Mouse (Mus musculus): ENCODE measurements around the gene Nolc1. TPM values are rescaled to one million over a fixed set of nuclear protein-coding genes. Genes with fewer than 3 reads are reported as not detected.

The Nolc1 gene
- 22.5 and 26.0 TPM in 2 replicates for polyA plus RNA-seq (2015; fragmentation: Nextera tagmentation; extraction: Ambion mirVana)

- Histone ChIP-seq H3K27me3 (replicated peaks; ENCODE audit: insufficient read depth, low read length) (no peaks in the 10 kb centered on the region), H3K4me1 (ENCODE audit: insufficient read depth, low read depth, low read length) (no peaks in the 10 kb centered on the region; the same call in 1 of the 2 replicates), H3K27ac (ENCODE audit: low read length) (peak within 1 kb of the TSS; percentile 71), H3K4me2 (replicated peaks; ENCODE audit: low read depth, low read length) (peak within 1 kb of the TSS; percentile 75), H3K9ac (replicated peaks; ENCODE audit: low read depth) (peak within 1 kb of the TSS; percentile 71), H3K9me3 (ENCODE audit: low read length) (no peaks in the 10 kb centered on the region), H3K36me3 (ENCODE audit: insufficient read depth, low read length) (peaks cover 14% of the 10 kb centered on the region), H3K4me3 (ENCODE audit: low read depth, low read length) (peak within 1 kb of the TSS; percentile 75)
- DNase-seq (ENCODE audit: low spot score): peak; percentile 99
- under 1% methylated on average over 66 of the region's 66 CpGs for WGBS
- peak; percentile 23 for TF ChIP-seq EP300 (IDR thresholded peaks at IDR 0.05)
- TF ChIP-seq CTCF (IDR thresholded peaks at IDR 0.05): peak; percentile 41
- peak; percentile 98 for ATAC-seq
Observed at GRCm38 (mm10) chr19:46075616-46076607, at the start of gene Nolc1. Gene Nolc1 (plus strand): TSS chr19:46075863.

DNA sequence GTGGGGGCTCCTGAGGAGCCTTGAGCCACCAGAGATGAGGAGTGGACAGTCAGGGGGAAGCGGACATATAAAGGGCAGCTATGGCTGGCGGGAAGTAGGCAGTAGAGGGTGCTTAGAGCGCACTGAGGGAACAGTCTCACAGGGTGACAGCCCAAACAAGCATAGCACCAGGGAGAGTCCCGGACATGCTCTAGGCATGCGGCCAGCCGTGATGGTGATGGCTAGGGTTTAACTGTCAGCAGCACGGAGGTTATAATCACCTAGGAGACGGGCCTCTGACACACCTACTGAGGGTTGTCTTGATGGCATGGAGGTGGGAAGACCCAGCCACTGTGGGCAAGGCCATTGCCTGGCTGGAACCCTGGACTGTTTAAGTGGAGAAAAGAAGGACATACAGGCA, 49.1 kb upstream of the Nolc1 start:
- Histone ChIP-seq H3K27me3 (replicated peaks; ENCODE audit: insufficient read depth, low read length) (no peaks in the 10 kb centered on the region), H3K36me3 (ENCODE audit: insufficient read depth, low read length) (no peaks in the 10 kb centered on the region), H3K4me3 (ENCODE audit: low read depth, low read length) (no peak overlapping the region), H3K9me3 (ENCODE audit: low read length) (no peaks in the 10 kb centered on the region), H3K4me2 (replicated peaks; ENCODE audit: low read depth, low read length) (no peak overlapping the region), H3K27ac (ENCODE audit: low read length) (peak overlapping the region; percentile 20; the same call in 1 of the 2 replicates), H3K4me1 (ENCODE audit: insufficient read depth, low read depth, low read length) (no peaks in the 10 kb centered on the region), H3K9ac (replicated peaks; ENCODE audit: low read depth) (no peak overlapping the region)
- DNase-seq (ENCODE audit: low spot score): no peak
- WGBS: 35% methylated on average over 8 of the region's 8 CpGs
- peak; percentile 21; the same call in 1 of the 2 replicates for ATAC-seq
- no peak for TF ChIP-seq EP300 (IDR thresholded peaks at IDR 0.05)
- TF ChIP-seq CTCF (IDR thresholded peaks at IDR 0.05): no peak

GRCm38 (mm10) chr19:46028747-46029320, 46.8 kb upstream of the Nolc1 start:
- no peak for ATAC-seq
- H3K27me3 ChIP-seq (replicated peaks; ENCODE audit: insufficient read depth, low read length): no peaks in the 10 kb centered on the region
- no peak overlapping the region for H3K27ac ChIP-seq (ENCODE audit: low read length)
- peaks cover 20% of the 10 kb centered on the region; the same call in 1 of the 2 replicates for H3K36me3 ChIP-seq (ENCODE audit: insufficient read depth, low read length)
- TF ChIP-seq CTCF (IDR thresholded peaks at IDR 0.05) (peak; percentile 59), EP300 (IDR thresholded peaks at IDR 0.05) (no peak)
- H3K9me3 ChIP-seq (ENCODE audit: low read length): no peaks in the 10 kb centered on the region
- no peak overlapping the region for H3K4me2 ChIP-seq (replicated peaks; ENCODE audit: low read depth, low read length)
- WGBS: 69% methylated on average over 11 of the region's 11 CpGs
- H3K4me3 ChIP-seq (ENCODE audit: low read depth, low read length): no peak overlapping the region
- peak; percentile 39 for DNase-seq (ENCODE audit: low spot score)
- no peaks in the 10 kb centered on the region for H3K4me1 ChIP-seq (ENCODE audit: insufficient read depth, low read depth, low read length)
- no peak overlapping the region for H3K9ac ChIP-seq (replicated peaks; ENCODE audit: low read depth)

DNA sequence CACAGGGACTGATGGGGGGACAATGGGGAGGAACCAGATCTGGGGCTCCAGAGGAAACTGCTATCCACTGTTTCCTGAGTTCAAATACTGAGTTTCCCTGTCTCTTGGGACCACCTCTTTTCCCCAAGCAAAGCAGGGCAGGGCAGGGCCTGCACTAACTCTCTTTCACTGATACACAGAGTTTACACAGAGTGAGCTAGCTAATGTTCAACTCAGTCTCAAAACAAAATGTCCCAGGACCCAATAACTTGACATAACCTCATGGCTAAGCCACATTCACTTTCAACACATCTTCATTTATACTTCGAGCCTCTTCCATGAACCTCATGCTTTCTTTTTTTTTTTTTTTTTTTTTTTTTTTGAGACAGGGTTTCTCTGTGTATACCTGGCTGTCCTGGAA, 46.0 kb upstream of the Nolc1 start:
- H3K4me3 ChIP-seq (ENCODE audit: low read depth, low read length): no peak overlapping the region
- H3K4me1 ChIP-seq (ENCODE audit: insufficient read depth, low read depth, low read length): no peaks in the 10 kb centered on the region
- DNase-seq (ENCODE audit: low spot score): no peak
- H3K27ac ChIP-seq (ENCODE audit: low read length): no peak overlapping the region
- ATAC-seq: no peak
- no peak overlapping the region for H3K4me2 ChIP-seq (replicated peaks; ENCODE audit: low read depth, low read length)
- H3K9me3 ChIP-seq (ENCODE audit: low read length): no peaks in the 10 kb centered on the region
- no peaks in the 10 kb centered on the region for H3K27me3 ChIP-seq (replicated peaks; ENCODE audit: insufficient read depth, low read length)
- H3K9ac ChIP-seq (replicated peaks; ENCODE audit: low read depth): no peak overlapping the region
- peaks cover 28% of the 10 kb centered on the region for H3K36me3 ChIP-seq (ENCODE audit: insufficient read depth, low read length)
- 97% methylated on average over 1 of the region's 1 CpGs for WGBS
- TF ChIP-seq EP300 (IDR thresholded peaks at IDR 0.05) (no peak), CTCF (IDR thresholded peaks at IDR 0.05) (no peak)

GRCm38 (mm10) chr19:46030196-46030983, 45.3 kb upstream of the Nolc1 start:
- Histone ChIP-seq H3K9me3 (ENCODE audit: low read length) (no peaks in the 10 kb centered on the region), H3K36me3 (ENCODE audit: insufficient read depth, low read length) (peaks cover 36% of the 10 kb centered on the region), H3K27ac (ENCODE audit: low read length) (no peak overlapping the region), H3K4me3 (ENCODE audit: low read depth, low read length) (no peak overlapping the region), H3K9ac (replicated peaks; ENCODE audit: low read depth) (no peak overlapping the region), H3K27me3 (replicated peaks; ENCODE audit: insufficient read depth, low read length) (no peaks in the 10 kb centered on the region), H3K4me2 (replicated peaks; ENCODE audit: low read depth, low read length) (no peak overlapping the region), H3K4me1 (ENCODE audit: insufficient read depth, low read depth, low read length) (no peaks in the 10 kb centered on the region)
- 91% methylated on average over 10 of the region's 10 CpGs for WGBS
- DNase-seq (ENCODE audit: low spot score) (no peak), ATAC-seq (no peak)
- TF ChIP-seq CTCF (IDR thresholded peaks at IDR 0.05): no peak
- no peak for TF ChIP-seq EP300 (IDR thresholded peaks at IDR 0.05)

Measured in lung, postnatal 0 days (tissue).